Mouse (Mus musculus) embryonic facial prominence, embryonic 13.5 days (tissue): ENCODE results near the gene Cpm. TPM values are rescaled to one million over a fixed set of nuclear protein-coding genes. Genes with fewer than 3 reads are reported as not detected.

ENCODE experiments used
- ATAC-seq: fragments of 200-750 bp; cut with Nextera tagmentation; 2 replicates; pipeline ENCODE4 v1.8.0; 2017; ENCODE audit warnings: low read depth; ENCODE audit not compliant: insufficient number of reproducible peaks, insufficient read depth, low FRiP score, low TSS enrichment
- H3K27ac ChIP-seq: fragments of 300-500 bp; sonication (generic); 2 replicates; pipeline ENCODE4 v1.5.1; 2015; ENCODE audit warnings: moderate library complexity, mild to moderate bottlenecking, inconsistent platforms
- H3K27me3 ChIP-seq: fragments of 300-500 bp; sonication (generic); 2 replicates; pipeline ENCODE4 v1.6.1; 2015; ENCODE audit warnings: mild to moderate bottlenecking, inconsistent platforms
- H3K36me3 ChIP-seq: fragments of 300-500 bp; sonication (generic); 2 replicates; pipeline ENCODE4 v1.6.1; 2015; ENCODE audit warnings: mild to moderate bottlenecking, inconsistent platforms
- H3K4me1 ChIP-seq: fragments of 300-500 bp; sonication (generic); 2 replicates; pipeline ENCODE4 v1.6.1; 2015; ENCODE audit warnings: inconsistent platforms
- H3K4me2 ChIP-seq: fragments of 300-500 bp; sonication (generic); 2 replicates; pipeline ENCODE4 v1.6.1; 2015; ENCODE audit warnings: moderate library complexity, mild to moderate bottlenecking, inconsistent platforms
- H3K4me3 ChIP-seq: fragments of 300-500 bp; sonication (generic); 2 replicates; pipeline ENCODE4 v1.5.1; 2015; ENCODE audit warnings: mild to moderate bottlenecking, inconsistent platforms
- H3K9ac ChIP-seq: fragments of 300-500 bp; sonication (generic); 2 replicates; pipeline ENCODE4 v1.6.1; 2015; ENCODE audit warnings: mild to moderate bottlenecking, inconsistent platforms
- H3K9me3 ChIP-seq: fragments of 300-500 bp; sonication (generic); 2 replicates; pipeline ENCODE4 v1.6.1; 2016; ENCODE audit warnings: inconsistent platforms
- WGBS: fragments of 180-500 bp; shearing (Covaris S2); methylation state at CpG from one replicate; pipeline ENCODE4 v1.1.7; 2015; ENCODE audit warnings: mixed read lengths; 5-methylcytosine and 5-hydroxymethylcytosine counted together
- polyA plus RNA-seq: library from polyadenylated mRNA; unstranded; fragments of >200 nt; fragmentation: Nextera tagmentation; extraction: Ambion mirVana; gene quantifications from 2 replicates; pipeline ENCODE4 v1.2.1, GENCODE M21; 2015

Cpm gene
- polyA plus RNA-seq, 1 experiment from 2014 or later, result 25.6 TPM

GRCm38 (mm10) chr10:117642491-117643262 lies 13.4 kb downstream of the Cpm start:
- Histone ChIP-seq H3K4me2 (no peak overlapping the region), H3K4me3 (no peak overlapping the region), H3K36me3 (no peaks in the 10 kb centered on the region), H3K27ac (no peak overlapping the region), H3K9me3 (no peaks in the 10 kb centered on the region), H3K9ac (no peak overlapping the region), H3K4me1 (peaks cover 8% of the 10 kb centered on the region), H3K27me3 (no peaks in the 10 kb centered on the region)
- ATAC-seq, result no peak
- WGBS, result 91% methylated on average over 15 of the region's 15 CpGs

- Histone ChIP-seq H3K36me3 (no peaks in the 10 kb centered on the region), H3K9ac (no peak overlapping the region), H3K4me3 (no peak overlapping the region), H3K4me2 (no peak overlapping the region), H3K4me1 (peaks cover 8% of the 10 kb centered on the region), H3K27me3 (no peaks in the 10 kb centered on the region), H3K9me3 (no peaks in the 10 kb centered on the region), H3K27ac (no peak overlapping the region)
- 81% methylated on average over 6 of the region's 6 CpGs for WGBS
- ATAC-seq, result no peak
Measured at GRCm38 (mm10) chr10:117643302-117643701, 14.0 kb downstream of the Cpm start.

- Histone ChIP-seq H3K4me2 (no peak overlapping the region), H3K36me3 (no peaks in the 10 kb centered on the region), H3K4me3 (no peak overlapping the region), H3K27me3 (no peaks in the 10 kb centered on the region), H3K9ac (no peak overlapping the region), H3K9me3 (no peaks in the 10 kb centered on the region), H3K27ac (no peak overlapping the region), H3K4me1 (peaks cover 8% of the 10 kb centered on the region)
- WGBS, result 85% methylated on average over 12 of the region's 12 CpGs
- ATAC-seq, result no peak
Measured at GRCm38 (mm10) chr10:117643711-117644428, 14.6 kb downstream of the Cpm start.

GRCm38 (mm10) chr10:117644429-117644748 lies 15.1 kb downstream of the Cpm start:
- Histone ChIP-seq H3K4me1 (peaks cover 8% of the 10 kb centered on the region), H3K9ac (no peak overlapping the region), H3K9me3 (no peaks in the 10 kb centered on the region), H3K4me2 (no peak overlapping the region), H3K36me3 (no peaks in the 10 kb centered on the region), H3K4me3 (no peak overlapping the region), H3K27me3 (no peaks in the 10 kb centered on the region), H3K27ac (no peak overlapping the region)
- ATAC-seq, result no peak
- 65% methylated on average over 8 of the region's 8 CpGs for WGBS

- no peak for ATAC-seq
- H3K4me3 ChIP-seq, result no peak overlapping the region
- H3K27me3 ChIP-seq, result no peaks in the 10 kb centered on the region
- 83% methylated on average over 11 of the region's 11 CpGs for WGBS
- H3K27ac ChIP-seq, result no peak overlapping the region
- peaks cover 8% of the 10 kb centered on the region for H3K4me1 ChIP-seq
- no peak overlapping the region for H3K4me2 ChIP-seq
- H3K9ac ChIP-seq, result no peak overlapping the region
- H3K36me3 ChIP-seq, result no peaks in the 10 kb centered on the region
- H3K9me3 ChIP-seq, result no peaks in the 10 kb centered on the region
Measured at GRCm38 (mm10) chr10:117644828-117645227, 15.5 kb downstream of the Cpm start.

- Histone ChIP-seq H3K9me3 (no peaks in the 10 kb centered on the region), H3K4me1 (peaks cover 8% of the 10 kb centered on the region), H3K9ac (no peak overlapping the region), H3K27me3 (no peaks in the 10 kb centered on the region), H3K4me2 (no peak overlapping the region), H3K36me3 (no peaks in the 10 kb centered on the region), H3K4me3 (no peak overlapping the region), H3K27ac (no peak overlapping the region)
- no peak for ATAC-seq
- 63% methylated on average over 7 of the region's 7 CpGs for WGBS
Measured at GRCm38 (mm10) chr10:117645487-117645964, 16.2 kb downstream of the Cpm start.

- Histone ChIP-seq H3K9ac (no peak overlapping the region), H3K27ac (no peak overlapping the region), H3K4me3 (no peak overlapping the region), H3K27me3 (no peaks in the 10 kb centered on the region), H3K36me3 (no peaks in the 10 kb centered on the region), H3K4me1 (peaks cover 7% of the 10 kb centered on the region), H3K9me3 (no peaks in the 10 kb centered on the region), H3K4me2 (no peak overlapping the region)
- 85% methylated on average over 5 of the region's 5 CpGs for WGBS
- no peak for ATAC-seq
Measured at GRCm38 (mm10) chr10:117646482-117647157, 17.3 kb downstream of the Cpm start.

- 76% methylated on average over 13 of the region's 13 CpGs for WGBS
- no peak for ATAC-seq
- H3K36me3 ChIP-seq, result no peaks in the 10 kb centered on the region
- H3K4me1 ChIP-seq, result peaks cover 8% of the 10 kb centered on the region
- no peaks in the 10 kb centered on the region for H3K27me3 ChIP-seq
- no peak overlapping the region for H3K27ac ChIP-seq
- H3K4me2 ChIP-seq, result no peak overlapping the region
- H3K9me3 ChIP-seq, result no peaks in the 10 kb centered on the region
- no peak overlapping the region for H3K9ac ChIP-seq
- H3K4me3 ChIP-seq, result no peak overlapping the region
Measured at GRCm38 (mm10) chr10:117647158-117647505, 17.8 kb downstream of the Cpm start.

- Histone ChIP-seq H3K4me3 (no peak overlapping the region), H3K9me3 (no peaks in the 10 kb centered on the region), H3K27me3 (no peaks in the 10 kb centered on the region), H3K4me2 (no peak overlapping the region), H3K36me3 (no peaks in the 10 kb centered on the region), H3K27ac (no peak overlapping the region), H3K4me1 (peaks cover 11% of the 10 kb centered on the region), H3K9ac (no peak overlapping the region)
- 88% methylated on average over 2 of the region's 2 CpGs for WGBS
- no peak for ATAC-seq
Measured at GRCm38 (mm10) chr10:117647964-117648472, 18.7 kb downstream of the Cpm start.

- Histone ChIP-seq H3K4me1 (peaks cover 11% of the 10 kb centered on the region), H3K4me3 (no peak overlapping the region), H3K36me3 (no peaks in the 10 kb centered on the region), H3K9ac (no peak overlapping the region), H3K27ac (no peak overlapping the region), H3K9me3 (no peaks in the 10 kb centered on the region), H3K4me2 (no peak overlapping the region), H3K27me3 (no peaks in the 10 kb centered on the region)
- WGBS, result 84% methylated on average over 3 of the region's 3 CpGs
- ATAC-seq, result no peak
Measured at GRCm38 (mm10) chr10:117648643-117649042, 19.3 kb downstream of the Cpm start.

- no peak for ATAC-seq
- Histone ChIP-seq H3K4me2 (no peak overlapping the region), H3K9me3 (no peaks in the 10 kb centered on the region), H3K4me1 (peaks cover 11% of the 10 kb centered on the region), H3K4me3 (no peak overlapping the region), H3K27ac (no peak overlapping the region), H3K27me3 (no peaks in the 10 kb centered on the region), H3K36me3 (no peaks in the 10 kb centered on the region), H3K9ac (no peak overlapping the region)
- 90% methylated on average over 11 of the region's 11 CpGs for WGBS
Measured at GRCm38 (mm10) chr10:117649292-117650041, 20.2 kb downstream of the Cpm start.
